Mouse (Mus musculus) central nervous system, embryonic 18 days (tissue): ENCODE data around the gene Epo. TPM values are rescaled to one million over a fixed set of nuclear protein-coding genes. Genes with fewer than 3 reads are reported as not detected.

ENCODE experiments used
- polyA plus RNA-seq: library from polyadenylated mRNA; depleted of rRNA; stranded (reverse); fragments of >200 nt; gene quantifications from 2 replicates; pipeline ENCODE4 v1.2.3, GENCODE M21; 2012; rRNA removed

Epo gene
- not detected in 2 replicates for polyA plus RNA-seq

GRCm38 (mm10) chr5:137533117-137533827 lies at the start of gene Epo, which contains the start of gene Gnb2:
Gene Epo, minus strand, starts transcription at chr5:137533242.
Gene Gnb2, minus strand, starts transcription at chr5:137533510.

GRCm38 (mm10) chr5:137569665-137570064 lies 36.6 kb upstream of the Epo start, which contains the start of gene Tfr2:
Gene Tfr2, plus strand, starts transcription at chr5:137569840.

GRCm38 (mm10) chr5:137553411-137553837 lies 20.4 kb upstream of the Epo start, which contains the start of gene Actl6b:
Gene Actl6b, plus strand, starts transcription at chr5:137553517.

GRCm38 (mm10) chr5:137518436-137518835 lies 14.6 kb downstream of the Epo start, which contains the start of gene Gigyf1:
Gene Gigyf1, plus strand, starts transcription at chr5:137518548.

GRCm38 (mm10) chr5:137501709-137502666 lies 31.1 kb downstream of the Epo start, which contains the start of gene Pop7:
Gene Pop7, minus strand, starts transcription at chr5:137502518.

GRCm38 (mm10) chr5:137476964-137477363 lies 56.1 kb downstream of the Epo start, which contains the start of gene Zan:
Gene Zan, minus strand, starts transcription at chr5:137477064.

Other genes with a start within 250 kb of the Epo start
- gene Ache, start 245.7 kb downstream of the Epo start, polyA plus RNA-seq, result 47.9 and 50.7 TPM in 2 replicates
- gene Ufsp1, start 238.6 kb downstream of the Epo start, polyA plus RNA-seq, result 14.0 and 15.7 TPM in 2 replicates
- 185 and 194 TPM in 2 replicates for gene Srrt, start 225.6 kb downstream of the Epo start, polyA plus RNA-seq
- gene Trip6, start 218.8 kb downstream of the Epo start, polyA plus RNA-seq, result 14.2 and 15.1 TPM in 2 replicates
- 31.4 and 33.2 TPM in 2 replicates for gene Slc12a9, start 199.6 kb downstream of the Epo start, polyA plus RNA-seq
- 8.0 and 9.6 TPM in 2 replicates for gene Ephb4, start 183.1 kb downstream of the Epo start, polyA plus RNA-seq
- gene Zan, start 56.2 kb downstream of the Epo start, polyA plus RNA-seq, result 0.45 and 0.57 TPM in 2 replicates
- gene Pop7, start 30.7 kb downstream of the Epo start, polyA plus RNA-seq, result 70.9 and 72.2 TPM in 2 replicates
- gene Gigyf1, start 14.7 kb downstream of the Epo start, polyA plus RNA-seq, result 50.1 and 51.6 TPM in 2 replicates
- 906 and 968 TPM in 2 replicates for gene Gnb2, start 268 bp upstream of the Epo start, polyA plus RNA-seq
- gene Actl6b, start 20.3 kb upstream of the Epo start, polyA plus RNA-seq, result 310 and 353 TPM in 2 replicates
- 13.6 and 15.5 TPM in 2 replicates for gene Tfr2, start 36.6 kb upstream of the Epo start, polyA plus RNA-seq
- 70.8 and 83.0 TPM in 2 replicates for gene Mospd3, start 67.8 kb upstream of the Epo start, polyA plus RNA-seq
- gene Pcolce, start 80.5 kb upstream of the Epo start, polyA plus RNA-seq, result 16.1 and 32.8 TPM in 2 replicates
- gene Fbxo24, start 95.8 kb upstream of the Epo start, polyA plus RNA-seq, result 0.16 and 0.23 TPM in 2 replicates
- 9.6 and 11.4 TPM in 2 replicates for gene Lrch4, start 95.9 kb upstream of the Epo start, polyA plus RNA-seq
- gene Gm20605, start 95.9 kb upstream of the Epo start, polyA plus RNA-seq, result 10.2 and 10.7 TPM in 2 replicates
- gene Sap25, start 108.1 kb upstream of the Epo start, polyA plus RNA-seq, result 17.5 and 20.8 TPM in 2 replicates
- 0.11 and 0.12 TPM in 2 replicates for gene Irs3, start 112.5 kb upstream of the Epo start, polyA plus RNA-seq
- gene Agfg2, start 151.5 kb upstream of the Epo start, polyA plus RNA-seq, result 21.1 and 22.9 TPM in 2 replicates
- 180 and 212 TPM in 2 replicates for gene Nyap1, start 208.4 kb upstream of the Epo start, polyA plus RNA-seq
- gene Tsc22d4, start 212.5 kb upstream of the Epo start, polyA plus RNA-seq, result 68.3 and 79.4 TPM in 2 replicates
- gene Ppp1r35, start 245.6 kb upstream of the Epo start, polyA plus RNA-seq, result 46.6 and 55.4 TPM in 2 replicates